Mouse (Mus musculus): ENCODE results near the gene 1700042G07Rik.

1700042G07Rik gene

GRCm38 (mm10) chr4:116173072-116173471 is at the start of gene 1700042G07Rik, which contains the start of gene Gm49337:
Gene 1700042G07Rik (plus strand): TSS chr4:116173372.
Gene Gm49337 (plus strand): TSS chr4:116173384.
- no peak for DNase-seq (ENCODE audit: low spot score)

- DNase-seq (ENCODE audit: low spot score), result peak; percentile 91
Observed at GRCm38 (mm10) chr4:116123602-116124519, 49.3 kb upstream of the 1700042G07Rik start, which contains the start of the genes Rad54l and Pomgnt1. Gene Rad54l (minus strand): TSS chr4:116123690. Gene Pomgnt1 (plus strand): TSS chr4:116123840.

GRCm38 (mm10) chr4:116125803-116126386 is 47.3 kb upstream of the 1700042G07Rik start:
- DNase-seq (ENCODE audit: low spot score), result no peak

- no peak for DNase-seq (ENCODE audit: low spot score)
Observed at GRCm38 (mm10) chr4:116127956-116128355, 45.2 kb upstream of the 1700042G07Rik start.

- no peak for DNase-seq (ENCODE audit: low spot score)
Observed at GRCm38 (mm10) chr4:116133126-116133525, 40.0 kb upstream of the 1700042G07Rik start.

GRCm38 (mm10) chr4:116134990-116135389 is 38.2 kb upstream of the 1700042G07Rik start:
- no peak for DNase-seq (ENCODE audit: low spot score)

- no peak for DNase-seq (ENCODE audit: low spot score)
Observed at GRCm38 (mm10) chr4:116137421-116137996, 35.7 kb upstream of the 1700042G07Rik start.

GRCm38 (mm10) chr4:116140801-116141574 is 32.2 kb upstream of the 1700042G07Rik start:
- no peak for DNase-seq (ENCODE audit: low spot score)

GRCm38 (mm10) chr4:116141736-116142135 is 31.4 kb upstream of the 1700042G07Rik start:
- DNase-seq (ENCODE audit: low spot score), result no peak

GRCm38 (mm10) chr4:116142269-116142668 is 30.9 kb upstream of the 1700042G07Rik start:
- DNase-seq (ENCODE audit: low spot score), result no peak

- no peak for DNase-seq (ENCODE audit: low spot score)
Observed at GRCm38 (mm10) chr4:116143317-116143811, 29.8 kb upstream of the 1700042G07Rik start.

- DNase-seq (ENCODE audit: low spot score), result peak; percentile 30
Observed at GRCm38 (mm10) chr4:116143891-116144717, 29.1 kb upstream of the 1700042G07Rik start.

- DNase-seq (ENCODE audit: low spot score), result no peak
Observed at GRCm38 (mm10) chr4:116149812-116150155, 23.4 kb upstream of the 1700042G07Rik start.

GRCm38 (mm10) chr4:116150156-116150861 is 22.9 kb upstream of the 1700042G07Rik start:
- peak; percentile 64 for DNase-seq (ENCODE audit: low spot score)

- no peak for DNase-seq (ENCODE audit: low spot score)
Observed at GRCm38 (mm10) chr4:116150862-116151221, 22.3 kb upstream of the 1700042G07Rik start.

- no peak for DNase-seq (ENCODE audit: low spot score)
Observed at GRCm38 (mm10) chr4:116151238-116151637, 21.9 kb upstream of the 1700042G07Rik start, which contains the start of gene Lurap1. Gene Lurap1 (minus strand): TSS chr4:116151338.

GRCm38 (mm10) chr4:116152702-116153101 is 20.5 kb upstream of the 1700042G07Rik start:
- DNase-seq (ENCODE audit: low spot score), result no peak

- no peak for DNase-seq (ENCODE audit: low spot score)
Observed at GRCm38 (mm10) chr4:116157882-116158281, 15.3 kb upstream of the 1700042G07Rik start.

- no peak for DNase-seq (ENCODE audit: low spot score)
Observed at GRCm38 (mm10) chr4:116159912-116160311, 13.3 kb upstream of the 1700042G07Rik start.

- DNase-seq (ENCODE audit: low spot score), result no peak
Observed at GRCm38 (mm10) chr4:116160769-116161168, 12.4 kb upstream of the 1700042G07Rik start.
